Mouse (Mus musculus) megakaryocyte, embryonic 14.5 days (primary cell): ENCODE results near the gene Phactr4. TPM values are rescaled to one million over a fixed set of nuclear protein-coding genes. Genes with fewer than 3 reads are reported as not detected.
A peak's percentile ranks its signal among the peaks of the same experiment; 100 is the strongest.

ENCODE experiments used
- H3K27me3 ChIP-seq: replicated peaks from 2 replicates; pipeline ENCODE3; 2012; ENCODE audit warnings: inconsistent platforms
- H3K36me3 ChIP-seq: replicated peaks from 2 replicates; pipeline ENCODE3; 2012; ENCODE audit warnings: low read length, inconsistent platforms, mixed read lengths
- H3K4me1 ChIP-seq: 2 replicates; pipeline ENCODE4 v1.6.1; 2012; ENCODE audit warnings: inconsistent platforms
- H3K4me3 ChIP-seq: replicated peaks from 2 replicates; pipeline ENCODE3; 2012; ENCODE audit warnings: moderate library complexity, mild to moderate bottlenecking, inconsistent platforms
- H3K9me3 ChIP-seq: 2 replicates; pipeline ENCODE4 v1.6.1; 2012; ENCODE audit warnings: inconsistent platforms
- FLI1 ChIP-seq: IDR thresholded peaks from 2 replicates; pipeline ENCODE4 v1.6.1; 2012; ENCODE audit warnings: low read length, inconsistent platforms, mixed read lengths
- GATA1 ChIP-seq: IDR thresholded peaks from 3 replicates; pipeline ENCODE4 v1.6.1; 2012; ENCODE audit warnings: mixed read lengths, low read length, inconsistent platforms, borderline replicate concordance
- polyA plus RNA-seq: library from polyadenylated mRNA; stranded (reverse); fragments of >175 nt; gene quantifications from 2 replicates; pipeline ENCODE4 v1.2.3, GENCODE M21; 2012; ENCODE audit warnings: low replicate concordance; ENCODE audit not compliant: insufficient read depth

Gene Phactr4
- polyA plus RNA-seq, 1 experiment = 2.1 TPM

- Histone ChIP-seq H3K36me3 (peaks cover 13% of the 10 kb centered on the region), H3K4me1 (peaks cover 42% of the 10 kb centered on the region)
These were observed 24.1 kb downstream of the Phactr4 start for GRCm38 (mm10) chr4:132398045-132398774.

DNA sequence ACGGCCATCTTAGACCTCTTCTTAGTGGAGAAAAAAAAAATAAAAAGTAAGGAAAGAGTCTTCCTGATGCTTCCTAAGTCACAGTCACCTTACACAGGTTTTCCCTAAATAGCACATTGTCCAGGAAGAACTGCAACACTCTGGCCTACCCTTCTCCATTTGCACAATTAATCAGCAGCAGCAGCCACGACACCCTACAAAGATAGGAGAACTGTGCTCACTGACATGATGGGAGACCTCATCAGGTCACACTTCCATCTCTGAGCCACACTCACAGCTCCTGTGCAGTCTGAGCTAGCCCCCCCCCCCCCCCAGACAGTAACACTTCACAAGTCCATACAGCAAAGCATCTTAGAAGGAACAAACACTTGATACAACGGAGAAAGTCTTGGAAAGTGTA lies 25.2 kb downstream of the Phactr4 start:
- Histone ChIP-seq H3K36me3 (peaks cover 15% of the 10 kb centered on the region), H3K4me3 (peak overlapping the region; percentile 60), H3K27me3 (no peaks in the 10 kb centered on the region), H3K9me3 (no peaks in the 10 kb centered on the region), H3K4me1 (peaks cover 42% of the 10 kb centered on the region)
- TF ChIP-seq GATA1 (no peak), FLI1 (no peak)

More at GRCm38 (mm10) chr4:132398045-132398774, 24.1 kb downstream of the Phactr4 start:
- Histone ChIP-seq H3K4me3 (peak overlapping the region; percentile 91), H3K9me3 (no peaks in the 10 kb centered on the region), H3K27me3 (no peaks in the 10 kb centered on the region)
- TF ChIP-seq GATA1 = no peak
- no peak for TF ChIP-seq FLI1

DNA sequence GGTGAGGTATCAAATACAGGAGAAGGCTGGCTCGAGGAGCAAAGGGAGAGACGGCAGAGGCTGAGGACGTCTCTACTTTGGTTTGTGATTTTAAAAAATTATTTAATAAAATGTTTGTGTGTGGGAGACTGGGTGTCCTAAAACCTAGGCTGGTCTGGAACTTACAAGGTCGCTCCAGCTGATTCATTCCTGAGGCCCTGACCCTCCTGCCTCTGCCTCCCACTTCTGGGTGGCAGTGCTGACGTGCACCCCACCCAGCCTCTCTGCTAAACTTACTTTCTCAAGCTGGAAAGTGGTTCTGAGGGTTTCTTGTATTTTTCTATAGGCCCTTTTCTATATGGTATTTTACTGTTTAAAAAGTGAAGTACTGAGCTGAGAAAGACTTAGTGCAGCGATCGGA lies 26.0 kb downstream of the Phactr4 start:
- Histone ChIP-seq H3K9me3 (no peaks in the 10 kb centered on the region), H3K36me3 (peaks cover 15% of the 10 kb centered on the region), H3K4me3 (no peak overlapping the region), H3K4me1 (peaks cover 45% of the 10 kb centered on the region), H3K27me3 (no peaks in the 10 kb centered on the region)
- TF ChIP-seq FLI1 = no peak
- no peak for TF ChIP-seq GATA1

- peaks cover 37% of the 10 kb centered on the region for H3K4me1 ChIP-seq
- H3K4me3 ChIP-seq = no peak overlapping the region
- no peaks in the 10 kb centered on the region for H3K27me3 ChIP-seq
- no peak for TF ChIP-seq GATA1
- no peak for TF ChIP-seq FLI1
- no peaks in the 10 kb centered on the region for H3K9me3 ChIP-seq
- H3K36me3 ChIP-seq = peaks cover 21% of the 10 kb centered on the region
These were observed 31.1 kb downstream of the Phactr4 start for GRCm38 (mm10) chr4:132391063-132391740.

DNA sequence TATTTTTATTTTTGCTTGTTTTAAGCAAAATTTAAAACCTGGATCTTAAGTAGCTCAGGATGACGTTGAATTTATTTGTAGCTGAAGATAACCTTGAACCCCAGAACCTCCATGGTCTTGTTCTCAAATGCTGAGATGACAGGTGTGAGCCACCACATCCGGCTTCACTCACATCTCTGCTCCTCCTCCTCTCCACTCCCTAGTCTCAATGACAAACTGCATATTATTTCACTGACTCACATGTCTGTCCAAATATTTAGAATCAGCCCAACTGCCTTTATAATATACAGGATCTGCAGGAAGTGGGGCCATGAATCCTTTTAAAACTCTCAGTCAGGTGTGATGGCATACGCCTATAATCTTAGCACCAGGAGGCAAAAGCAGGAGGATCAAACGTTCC lies 33.0 kb downstream of the Phactr4 start:
- Histone ChIP-seq H3K4me1 (peaks cover 30% of the 10 kb centered on the region), H3K27me3 (no peaks in the 10 kb centered on the region), H3K36me3 (peaks cover 32% of the 10 kb centered on the region), H3K4me3 (no peak overlapping the region), H3K9me3 (no peaks in the 10 kb centered on the region)
- no peak for TF ChIP-seq GATA1
- no peak for TF ChIP-seq FLI1

DNA sequence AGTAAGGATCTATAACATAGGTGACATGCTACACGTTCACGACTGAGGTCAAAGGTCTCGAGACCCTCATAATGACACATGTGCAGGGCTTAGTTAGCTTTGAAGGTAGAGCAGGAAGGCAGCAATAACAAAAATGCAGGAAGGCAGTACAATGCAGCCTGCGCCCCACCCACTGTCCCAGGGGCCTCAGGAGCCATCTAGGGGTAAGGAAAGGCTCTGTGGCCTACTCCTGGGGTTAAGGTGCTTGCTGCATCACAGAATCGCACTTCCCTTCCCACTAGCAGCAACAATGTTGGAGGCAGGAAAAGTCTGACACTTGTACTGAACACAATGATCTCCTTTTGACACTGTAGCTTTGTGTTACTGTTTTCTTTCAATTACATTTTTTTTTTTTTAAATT lies 34.7 kb downstream of the Phactr4 start:
- Histone ChIP-seq H3K9me3 (no peaks in the 10 kb centered on the region), H3K36me3 (peaks cover 40% of the 10 kb centered on the region), H3K4me3 (no peak overlapping the region), H3K4me1 (peaks cover 32% of the 10 kb centered on the region), H3K27me3 (no peaks in the 10 kb centered on the region)
- no peak for TF ChIP-seq FLI1
- TF ChIP-seq GATA1 = no peak

- TF ChIP-seq GATA1 (no peak), FLI1 (no peak)
- H3K4me3 ChIP-seq = no peak overlapping the region
- H3K4me1 ChIP-seq = peaks cover 36% of the 10 kb centered on the region
- H3K36me3 ChIP-seq = peaks cover 42% of the 10 kb centered on the region
- no peaks in the 10 kb centered on the region for H3K27me3 ChIP-seq
- no peaks in the 10 kb centered on the region for H3K9me3 ChIP-seq
These were observed 35.4 kb downstream of the Phactr4 start for GRCm38 (mm10) chr4:132386846-132387245.

DNA sequence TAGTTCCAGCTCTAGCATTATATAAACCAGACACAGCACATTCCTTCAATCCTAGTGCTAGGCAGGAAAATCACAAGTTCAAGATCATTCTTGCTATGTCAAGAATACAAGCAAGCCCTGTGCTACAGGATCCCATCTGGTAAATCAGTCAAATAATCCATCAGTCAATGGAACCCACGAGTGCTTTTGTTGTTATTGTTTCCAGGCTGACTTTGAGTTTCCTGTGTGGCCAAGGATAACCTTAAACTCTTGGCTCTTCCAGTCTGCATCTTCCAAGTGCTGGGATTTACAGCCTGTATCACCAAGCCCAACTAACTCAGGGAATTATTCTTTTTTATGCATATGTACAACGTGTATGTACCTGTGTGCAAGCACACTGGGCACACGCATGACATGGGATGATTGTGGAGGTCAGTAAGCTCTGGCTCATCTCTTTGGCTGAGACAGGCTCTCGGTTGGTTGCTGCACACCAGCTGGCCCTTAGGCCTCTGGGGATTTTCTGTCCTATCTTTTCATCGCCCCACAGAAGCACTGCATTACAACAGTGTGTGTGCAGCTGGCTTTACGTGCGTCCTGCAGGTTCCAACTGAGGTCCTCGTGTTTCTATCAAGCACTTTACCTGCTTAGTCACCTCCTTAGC lies 36.4 kb downstream of the Phactr4 start:
- Histone ChIP-seq H3K9me3 (no peaks in the 10 kb centered on the region), H3K4me3 (no peak overlapping the region), H3K36me3 (peaks cover 46% of the 10 kb centered on the region), H3K4me1 (peaks cover 34% of the 10 kb centered on the region), H3K27me3 (no peaks in the 10 kb centered on the region)
- TF ChIP-seq GATA1 (no peak), FLI1 (no peak)

GRCm38 (mm10) chr4:132383455-132383854 lies 38.8 kb downstream of the Phactr4 start:
- H3K4me1 ChIP-seq = peaks cover 44% of the 10 kb centered on the region
- H3K4me3 ChIP-seq = no peak overlapping the region
- peaks cover 57% of the 10 kb centered on the region for H3K36me3 ChIP-seq
- H3K27me3 ChIP-seq = no peaks in the 10 kb centered on the region
- TF ChIP-seq FLI1 (no peak), GATA1 (no peak)
- H3K9me3 ChIP-seq = no peaks in the 10 kb centered on the region

DNA sequence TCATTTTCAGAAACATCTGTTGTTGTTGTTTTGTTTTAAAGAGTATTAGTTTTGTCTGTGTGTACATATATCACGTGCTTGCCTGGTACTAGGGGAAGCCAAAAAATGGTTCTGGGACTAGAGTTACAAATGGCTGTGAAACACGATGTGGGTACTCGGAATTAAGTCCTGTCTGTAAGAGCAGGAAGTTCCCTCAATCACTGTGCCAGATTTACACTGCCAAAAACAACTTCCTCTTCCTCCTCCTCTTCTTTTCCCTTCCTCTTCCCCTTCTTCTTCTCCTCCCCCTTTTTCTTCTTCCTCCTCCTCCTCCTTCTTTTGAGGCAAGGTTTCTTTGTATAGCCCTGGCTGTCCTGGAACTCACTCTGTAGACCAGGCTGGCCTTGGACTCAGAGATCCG lies 40.0 kb downstream of the Phactr4 start:
- Histone ChIP-seq H3K27me3 (no peaks in the 10 kb centered on the region), H3K4me1 (peaks cover 33% of the 10 kb centered on the region), H3K9me3 (no peaks in the 10 kb centered on the region), H3K4me3 (no peak overlapping the region), H3K36me3 (peaks cover 64% of the 10 kb centered on the region)
- TF ChIP-seq FLI1 = no peak
- TF ChIP-seq GATA1 = no peak
